Mouse (Mus musculus) liver, embryonic 14.5 days (tissue): Measurements from ENCODE around the gene Hoxa6.

Experiments used
- CTCF ChIP-seq: IDR thresholded peaks from 2 replicates; pipeline ENCODE4 v1.5.1; 2016; ENCODE audit warnings: antibody characterized with exemption, low read depth, control low read depth
- EP300 ChIP-seq: IDR thresholded peaks from 2 replicates; pipeline ENCODE4 v1.6.1; 2016; ENCODE audit warnings: antibody characterized with exemption, low read depth

DNA sequence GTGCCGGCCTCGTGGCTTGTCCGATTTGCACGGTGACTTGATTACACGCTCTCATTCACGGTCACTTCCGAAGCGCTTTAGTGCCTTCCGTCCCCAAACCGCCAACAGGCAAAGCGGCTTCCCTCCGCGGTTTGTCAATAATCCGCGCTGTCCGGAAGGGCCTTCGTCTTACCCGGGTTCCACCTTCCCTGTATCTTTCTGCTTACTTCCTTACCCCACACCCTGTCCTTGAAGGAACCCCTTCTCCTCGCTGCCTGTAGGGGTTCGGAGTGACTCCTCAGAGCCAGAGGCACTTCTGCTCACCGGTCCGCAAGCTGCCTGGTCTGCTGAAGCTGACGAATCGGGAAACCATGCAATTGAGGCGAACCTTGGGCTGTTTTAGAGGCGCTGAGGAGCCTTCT lies 37.9 kb upstream of the Hoxa6 start:
- TF ChIP-seq CTCF (no peak), EP300 (no peak)
